Mouse (Mus musculus) embryo, embryonic 11 days (tissue): ENCODE measurements around the gene Itgam.
"Not testable (repeated sequence)": the region's sequence is repeated elsewhere in the genome, so short reads cannot be mapped to it uniquely, and the experiment has no call there.

Experiments
- DNase-seq: peaks from one replicate; pipeline ENCODE4 v3.0.0-alpha.2; 2015

Itgam gene

GRCm38 (mm10) chr7:128136927-128137326 lies 74.5 kb downstream of the Itgam start:
- DNase-seq = no peak

- no peak for DNase-seq
Observed at GRCm38 (mm10) chr7:128139611-128140010, 77.2 kb downstream of the Itgam start.

GRCm38 (mm10) chr7:128150970-128151369 lies 88.5 kb downstream of the Itgam start:
- DNase-seq = no peak

- no peak for DNase-seq
Observed at GRCm38 (mm10) chr7:128154076-128154475, 91.6 kb downstream of the Itgam start, which contains the start of gene Itgad. Gene Itgad (plus strand): TSS chr7:128154376.

- no peak for DNase-seq
Observed at GRCm38 (mm10) chr7:128154924-128155323, 92.5 kb downstream of the Itgam start.

- DNase-seq = not testable (repeated sequence)
Observed at GRCm38 (mm10) chr7:128158688-128159354, 96.4 kb downstream of the Itgam start.

GRCm38 (mm10) chr7:128164001-128164400 lies 101.6 kb downstream of the Itgam start:
- DNase-seq = no peak

GRCm38 (mm10) chr7:128166391-128166790 lies 104.0 kb downstream of the Itgam start:
- no peak for DNase-seq
